Mouse (Mus musculus) ES-E14 (cell line): Measurements from ENCODE around the gene Dnajc11.

Experiments used
- CHD2 ChIP-seq: IDR thresholded peaks from 2 replicates; pipeline ENCODE4 v1.6.1; 2014; ENCODE audit warnings: mild to moderate bottlenecking, low read depth, low read length, inconsistent platforms
- ZC3H11A ChIP-seq: IDR thresholded peaks from 2 replicates; pipeline ENCODE4 v1.6.1; 2012; ENCODE audit warnings: low read depth, mild to moderate bottlenecking, inconsistent platforms, low read length, borderline replicate concordance

- TF ChIP-seq CHD2 (no peak), ZC3H11A (no peak)
Measured at GRCm38 (mm10) chr4:151937441-151937840, 4.0 kb downstream of the Dnajc11 start.
